Mouse (Mus musculus) ES-E14 (cell line): ENCODE measurements around the gene Ager.

Experiments used
- CHD2 ChIP-seq: IDR thresholded peaks from 2 replicates; pipeline ENCODE4 v1.6.1; 2014; ENCODE audit warnings: mild to moderate bottlenecking, low read depth, low read length, inconsistent platforms
- HCFC1 ChIP-seq: IDR thresholded peaks from 2 replicates; pipeline ENCODE4 v1.6.1; 2012; ENCODE audit warnings: low read length, inconsistent platforms, borderline replicate concordance; ENCODE audit not compliant: insufficient read depth
- MAFK ChIP-seq: IDR thresholded peaks from 2 replicates; pipeline ENCODE4 v1.6.1; 2014; ENCODE audit warnings: mild to moderate bottlenecking, low read depth, low read length, inconsistent platforms; ENCODE audit not compliant: insufficient read depth
- ZC3H11A ChIP-seq: IDR thresholded peaks from 2 replicates; pipeline ENCODE4 v1.6.1; 2012; ENCODE audit warnings: low read depth, mild to moderate bottlenecking, inconsistent platforms, low read length, borderline replicate concordance

DNA sequence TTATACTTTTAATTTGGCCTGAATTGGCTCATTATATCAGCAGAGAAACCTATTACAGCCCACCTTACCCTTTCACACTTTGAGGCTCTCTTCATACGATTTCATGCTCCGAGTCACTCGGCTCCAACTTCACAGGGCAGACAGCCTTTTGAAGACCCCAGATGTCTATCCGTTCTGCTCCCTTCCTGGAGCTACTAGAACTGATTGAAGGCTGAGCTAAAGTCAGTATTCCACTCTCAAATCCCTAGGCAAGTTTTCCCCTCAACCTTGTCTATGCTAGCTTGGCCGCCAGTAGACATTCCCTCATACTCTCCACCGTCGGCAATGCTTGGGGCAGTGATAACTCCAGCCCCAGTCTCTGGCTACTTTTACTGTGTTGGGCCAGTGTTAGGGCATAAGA is 8.5 kb upstream of the Ager start:
- TF ChIP-seq ZC3H11A (no peak), CHD2 (no peak), HCFC1 (no peak), MAFK (no peak)
